Mouse (Mus musculus) cerebellum, adult 8-10 months (tissue): ENCODE results near the gene Rhd.

Experiments
- DNase-seq: peaks from one replicate; pipeline ENCODE4 v3.0.0; 2022

Rhd gene

GRCm38 (mm10) chr4:134937240-134938176 lies 73.2 kb downstream of the Rhd start:
- DNase-seq = no peak

- no peak for DNase-seq
These were observed 75.6 kb downstream of the Rhd start for GRCm38 (mm10) chr4:134939900-134940299.

GRCm38 (mm10) chr4:134943758-134944538 lies 79.6 kb downstream of the Rhd start:
- DNase-seq = no peak
